Mouse (Mus musculus) MEL (cell line): ENCODE results near the gene Upp1. TPM values are rescaled to one million over a fixed set of nuclear protein-coding genes. Genes with fewer than 3 reads are reported as not detected.

Source experiments
- DNase-seq: peaks from one replicate; pipeline ENCODE4 v3.0.0; 2011; ENCODE audit warnings: low read depth, low spot score
- H3K27ac ChIP-seq: 2 replicates; pipeline ENCODE4 v1.5.1; 2012; ENCODE audit warnings: low read depth, mild to moderate bottlenecking, control low read depth, low read length, moderate library complexity; ENCODE audit not compliant: control insufficient read depth
- H3K27me3 ChIP-seq, 2 experiments: fragments of 150-350 bp in 1 of 2; sonication (generic) in 1 of 2; 2 replicates each; pipeline ENCODE4 v1.6.1; 2012; ENCODE audit warnings: low read length in 2 of 2, mild to moderate bottlenecking in 2 of 2, improper control_type of control experiment in 1 of 2, moderate library complexity in 1 of 2; ENCODE audit not compliant: insufficient read depth in 2 of 2, control insufficient read depth in 1 of 2
- H3K36me3 ChIP-seq, 2 experiments: 2 replicates each; pipeline ENCODE4 v1.6.1; 2012 to 2014; ENCODE audit warnings: low read length in 2 of 2, improper control_type of control experiment in 1 of 2, inconsistent platforms in 1 of 2, mild to moderate bottlenecking in 1 of 2; ENCODE audit not compliant: insufficient read depth in 2 of 2, control insufficient read depth in 1 of 2
- H3K4me1 ChIP-seq, 2 experiments: fragments of 150-350 bp in 1 of 2; sonication (generic) in 1 of 2; 2 replicates each; pipeline ENCODE4 v1.6.1; 2012; ENCODE audit warnings: low read length in 2 of 2, improper control_type of control experiment in 1 of 2, mild to moderate bottlenecking in 1 of 2; ENCODE audit not compliant: insufficient read depth in 2 of 2, control insufficient read depth in 1 of 2
- H3K4me3 ChIP-seq, 2 experiments: fragments of 150-350 bp in 1 of 2; sonication (generic) in 1 of 2; 2 replicates each; pipeline ENCODE4 v1.5.1; 2012; ENCODE audit warnings: low read depth in 2 of 2, low read length in 2 of 2, mild to moderate bottlenecking in 2 of 2, moderate library complexity in 2 of 2, control low read depth in 1 of 2, improper control_type of control experiment in 1 of 2; ENCODE audit not compliant: control insufficient read depth in 1 of 2, insufficient read depth in 1 of 2
- H3K79me2 ChIP-seq: 2 replicates; pipeline ENCODE4 v1.6.1; 2012; ENCODE audit warnings: mild to moderate bottlenecking, low read length, moderate library complexity; ENCODE audit not compliant: control insufficient read depth, poor library complexity, insufficient read depth
- H3K9ac ChIP-seq: 2 replicates; pipeline ENCODE4 v1.6.1; 2012; ENCODE audit warnings: low read depth, mild to moderate bottlenecking, control low read depth, low read length, moderate library complexity; ENCODE audit not compliant: control insufficient read depth, poor library complexity, severe bottlenecking
- H3K9me3 ChIP-seq: fragments of 150-350 bp; sonication (generic); replicated peaks from 2 replicates; pipeline ENCODE4 v1.6.1; 2012; ENCODE audit warnings: mild to moderate bottlenecking, low read length, improper control_type of control experiment, moderate library complexity; ENCODE audit not compliant: insufficient read depth
- CHD1 ChIP-seq: IDR thresholded peaks from 2 replicates; pipeline ENCODE4 v1.6.1; 2012; ENCODE audit warnings: low read depth, mild to moderate bottlenecking, inconsistent platforms, low read length, improper control_type of control experiment
- CTCF ChIP-seq, 3 experiments: IDR thresholded peaks in 2 of 3; conservative IDR thresholded peaks in 1 of 3; 2 replicates each; pipeline ENCODE4 v1.5.1; 2011 to 2012; ENCODE audit warnings: low read length in 3 of 3, low read depth in 2 of 3, mild to moderate bottlenecking in 2 of 3, improper control_type of control experiment in 1 of 3, inconsistent platforms in 1 of 3, mixed read lengths in 1 of 3, moderate library complexity in 1 of 3; ENCODE audit not compliant: control insufficient read depth in 1 of 3, insufficient read depth in 1 of 3, poor library complexity in 1 of 3, severe bottlenecking in 1 of 3
- ELF1 ChIP-seq: IDR thresholded peaks from 2 replicates; pipeline ENCODE4 v1.6.1; 2014; ENCODE audit warnings: low read depth, mild to moderate bottlenecking, inconsistent platforms, low read length, improper control_type of control experiment, moderate library complexity
- EP300 ChIP-seq, 2 experiments: IDR thresholded peaks; 2 replicates each; pipeline ENCODE4 v1.6.1; 2011; ENCODE audit warnings: improper control_type of control experiment in 2 of 2, low read length in 2 of 2, low read depth in 1 of 2, mild to moderate bottlenecking in 1 of 2
- ETS1 ChIP-seq: IDR thresholded peaks from 2 replicates; pipeline ENCODE4 v1.6.1; 2012; ENCODE audit warnings: low read depth, mild to moderate bottlenecking, inconsistent platforms, low read length, improper control_type of control experiment, moderate library complexity
- GABPA ChIP-seq: IDR thresholded peaks from 2 replicates; pipeline ENCODE4 v1.6.1; 2012; ENCODE audit warnings: low read depth, mild to moderate bottlenecking, inconsistent platforms, low read length, improper control_type of control experiment, moderate library complexity
- HCFC1 ChIP-seq: IDR thresholded peaks from 2 replicates; pipeline ENCODE4 v1.6.1; 2012; ENCODE audit warnings: low read depth, mild to moderate bottlenecking, inconsistent platforms, low read length, improper control_type of control experiment, moderate library complexity
- JUND ChIP-seq: IDR thresholded peaks from 2 replicates; pipeline ENCODE4 v1.6.1; 2011; ENCODE audit warnings: low read depth, mild to moderate bottlenecking, improper control_type of control experiment, low read length
- MAFK ChIP-seq: IDR thresholded peaks from 2 replicates; pipeline ENCODE4 v1.6.1; 2011; ENCODE audit warnings: low read depth, mild to moderate bottlenecking, low read length, improper control_type of control experiment, borderline replicate concordance
- MAX ChIP-seq: IDR thresholded peaks from 2 replicates; pipeline ENCODE4 v1.6.1; 2011; ENCODE audit warnings: low read length, improper control_type of control experiment
- MEF2A ChIP-seq: IDR thresholded peaks from 2 replicates; pipeline ENCODE4 v1.6.1; 2014; ENCODE audit warnings: low read depth, mild to moderate bottlenecking, inconsistent platforms, low read length, improper control_type of control experiment; ENCODE audit not compliant: poor library complexity, insufficient replicate concordance, severe bottlenecking; ENCODE audit errors: extremely low read depth
- MXI1 ChIP-seq: IDR thresholded peaks from 2 replicates; pipeline ENCODE4 v1.6.1; 2011; ENCODE audit warnings: mild to moderate bottlenecking, low read depth, low read length, improper control_type of control experiment
- MYB ChIP-seq: IDR thresholded peaks from 2 replicates; pipeline ENCODE4 v1.6.1; 2011; ENCODE audit warnings: mild to moderate bottlenecking, low read depth, low read length, improper control_type of control experiment
- MYC ChIP-seq: IDR thresholded peaks from 2 replicates; pipeline ENCODE4 v1.6.1; 2011; ENCODE audit warnings: low read depth, mild to moderate bottlenecking, low read length, improper control_type of control experiment, moderate library complexity
- NRF1 ChIP-seq: IDR thresholded peaks from 2 replicates; pipeline ENCODE4 v1.6.1; 2014; ENCODE audit warnings: low read depth, mild to moderate bottlenecking, inconsistent platforms, low read length, improper control_type of control experiment, moderate library complexity; ENCODE audit not compliant: poor library complexity, insufficient read depth, severe bottlenecking
- RCOR1 ChIP-seq: IDR thresholded peaks from 2 replicates; pipeline ENCODE4 v1.6.1; 2012; ENCODE audit warnings: low read depth, mild to moderate bottlenecking, inconsistent platforms, low read length, improper control_type of control experiment
- SIN3A ChIP-seq: IDR thresholded peaks from 2 replicates; pipeline ENCODE4 v1.6.1; 2012; ENCODE audit warnings: low read length, improper control_type of control experiment, inconsistent platforms
- TAL1 ChIP-seq: IDR thresholded peaks from 2 replicates; pipeline ENCODE4 v1.6.1; 2012; ENCODE audit warnings: mild to moderate bottlenecking, inconsistent platforms, low read length, moderate library complexity, mixed read lengths
- USF2 ChIP-seq, 2 experiments: IDR thresholded peaks; 2 replicates each; pipeline ENCODE4 v1.6.1; 2011 to 2012; ENCODE audit warnings: improper control_type of control experiment in 2 of 2, low read length in 2 of 2, borderline replicate concordance in 1 of 2, inconsistent platforms in 1 of 2, low read depth in 1 of 2, mild to moderate bottlenecking in 1 of 2; ENCODE audit not compliant: insufficient read depth in 1 of 2
- ZKSCAN1 ChIP-seq: IDR thresholded peaks from 2 replicates; pipeline ENCODE4 v1.6.1; 2012; ENCODE audit warnings: low read depth, mild to moderate bottlenecking, inconsistent platforms, low read length, improper control_type of control experiment, moderate library complexity
- ZNF384 ChIP-seq: IDR thresholded peaks from 2 replicates; pipeline ENCODE4 v1.6.1; 2012; ENCODE audit warnings: low read depth, mild to moderate bottlenecking, inconsistent platforms, low read length, improper control_type of control experiment
- polyA plus RNA-seq, 2 experiments: library from polyadenylated mRNA; stranded (reverse) in 1 of 2; unstranded in 1 of 2; fragments of >175 nt in 1 of 2; fragments of >200 nt in 1 of 2; gene quantifications; 2 replicates each; pipeline versions ENCODE4 v1.2.1 to v1.2.4; 2012; ENCODE audit warnings: low replicate concordance in 2 of 2, low read depth in 1 of 2; ENCODE audit not compliant: insufficient read length in 2 of 2, insufficient read depth in 1 of 2, missing spikeins in 1 of 2
- total RNA-seq: library from RNA; depleted of rRNA; stranded (reverse); fragments of 300-350 nt; gene quantifications from 2 replicates; pipeline ENCODE4 v1.2.3, GENCODE M21; 2012

Upp1 gene
- total and polyA plus RNA-seq, 3 experiments, result 1.2 to 1.4 TPM; not detected in 1

DNA sequence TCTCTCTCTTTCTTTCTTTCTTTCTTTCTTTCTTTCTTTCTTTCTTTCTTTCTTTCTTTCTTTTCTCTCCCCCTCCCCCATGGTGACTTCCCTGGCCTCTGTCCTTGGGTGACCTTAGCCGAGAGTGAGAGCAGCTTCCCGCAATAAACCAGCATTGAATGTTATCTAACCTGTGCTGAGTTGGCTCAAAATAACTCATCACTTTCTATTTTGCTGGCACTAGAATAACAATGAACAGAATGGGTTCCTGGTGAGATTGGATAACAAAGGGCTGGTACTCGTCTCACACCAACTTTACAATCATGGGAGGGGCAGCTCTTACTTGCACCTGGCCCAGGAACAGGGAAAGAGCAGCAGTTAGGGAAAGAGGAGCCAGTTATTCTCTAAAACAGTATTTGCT, 987 bp upstream of the Upp1 start:
- Histone ChIP-seq H3K4me1 (peaks cover 18 to 39% of the 10 kb centered on the region in 2 experiments), H3K79me2 (no peaks in the 10 kb centered on the region), H3K27ac (no peak overlapping the region), H3K36me3 (peaks cover 0 to 40% of the 10 kb centered on the region in 2 experiments; a peak in 2 of 4 replicates), H3K4me3 (peak overlapping the region; percentile 39 to 69), H3K9ac (no peak overlapping the region)
- no peak for DNase-seq
- TF ChIP-seq EP300 (IDR thresholded peaks at IDR 0.05; ENCODE audit: low read depth in 1 of 2, low read length in 2 of 2) (peak; percentile 20 to 25; a peak in 1 of 4 replicates), HCFC1 (no peak), MAFK (peak; percentile 54; the same call in 1 of the 2 replicates), RCOR1 (peak; percentile 48; the same call in 1 of the 2 replicates), SIN3A (0 out of 2 replicates have a peak, but pooled peaks have one; percentile 8)
- TF ChIP-seq, all 39 proteins: peak for 4
- Histone ChIP-seq H3K27me3 (no peaks in the 10 kb centered on the region; a peak in 2 of 4 replicates), H3K9me3 (no peaks in the 10 kb centered on the region)

DNA sequence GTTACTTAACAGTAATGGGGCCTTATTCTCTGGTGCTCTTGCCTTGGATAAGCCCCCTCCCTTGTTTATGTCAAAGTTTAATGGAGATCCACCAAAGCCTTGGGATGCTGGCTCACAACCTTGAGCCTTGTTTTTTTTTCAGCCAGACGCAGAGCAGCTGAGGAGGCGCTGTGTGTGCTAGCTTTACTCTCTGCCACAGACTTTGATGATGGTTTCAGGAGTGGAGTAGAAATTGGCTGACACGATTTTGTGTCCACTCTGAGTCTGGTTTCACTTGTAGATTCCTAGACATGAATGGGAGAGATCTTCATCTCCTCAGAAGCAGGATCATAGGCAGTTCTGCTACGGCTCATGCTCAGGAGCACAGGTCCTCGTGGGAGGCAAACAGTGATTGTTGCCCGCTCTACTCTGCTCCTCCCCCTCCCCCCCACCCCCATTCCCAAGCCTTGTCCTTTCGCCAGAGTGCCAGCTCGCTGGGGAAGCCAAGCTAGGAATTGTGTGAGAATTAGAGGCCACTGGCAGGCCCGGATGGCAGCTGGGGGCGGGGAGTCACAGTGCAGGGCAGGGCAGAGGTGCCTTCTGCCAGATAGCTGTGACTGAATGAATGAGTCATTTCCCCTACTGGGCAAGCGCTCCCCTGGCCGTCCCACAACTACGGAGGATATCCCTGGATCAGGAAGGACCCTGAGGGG, 399 bp upstream of the Upp1 start:
- H3K27me3 ChIP-seq, result no peaks in the 10 kb centered on the region; a peak in 2 of 4 replicates
- no peak overlapping the region for H3K27ac ChIP-seq
- H3K9me3 ChIP-seq, result no peaks in the 10 kb centered on the region
- TF ChIP-seq MAX, result no peak
- TF ChIP-seq GABPA, result no peak
- peak; percentile 31; the same call in 1 of the 2 replicates for TF ChIP-seq ETS1
- no peak for TF ChIP-seq USF2 (IDR thresholded peaks at IDR 0.05; ENCODE audit: borderline replicate concordance in 1 of 2, insufficient read depth in 1 of 2, low read depth in 1 of 2, low read length in 2 of 2)
- TF ChIP-seq ELF1, result no peak
- no peak for TF ChIP-seq ZKSCAN1
- TF ChIP-seq MEF2A, result no peak
- no peak; the same call in 1 of the 2 replicates for TF ChIP-seq MXI1
- TF ChIP-seq CHD1, result no peak
- no peak for TF ChIP-seq MYB
- no peak for TF ChIP-seq MAFK
- no peak for TF ChIP-seq TAL1
- TF ChIP-seq JUND, result no peak; the same call in 1 of the 2 replicates
- no peak; the same call in 1 of the 2 replicates for TF ChIP-seq RCOR1
- TF ChIP-seq NRF1, result 0 out of 2 replicates have a peak, but pooled peaks have one; percentile 29
- TF ChIP-seq MYC, result 0 out of 2 replicates have a peak, but pooled peaks have one; percentile 9
- peak; percentile 42; the same call in 1 of the 2 replicates for TF ChIP-seq ZNF384
- TF ChIP-seq CTCF (IDR thresholded peaks at IDR 0.05 in 2 of 3, conservative IDR thresholded peaks at IDR 0.05 in 1 of 3; ENCODE audit: control insufficient read depth in 1 of 3, insufficient read depth in 1 of 3, low read depth in 2 of 3, low read length in 3 of 3, poor library complexity in 1 of 3, severe bottlenecking in 1 of 3), result no peak
- DNase-seq, result peak; percentile 64
- H3K79me2 ChIP-seq, result no peaks in the 10 kb centered on the region
- peak overlapping the region; percentile 11; the same call in 1 of the 2 replicates for H3K9ac ChIP-seq
- H3K4me1 ChIP-seq, result peaks cover 18 to 38% of the 10 kb centered on the region in 2 experiments
- peaks cover 0 to 40% of the 10 kb centered on the region in 2 experiments; a peak in 2 of 4 replicates for H3K36me3 ChIP-seq
- peak overlapping the region; percentile 54 to 69 for H3K4me3 ChIP-seq
